Mouse (Mus musculus): ENCODE data around the gene Slc34a1. TPM values are rescaled to one million over a fixed set of nuclear protein-coding genes. Genes with fewer than 3 reads are reported as not detected.

Gene Slc34a1
- polyA plus RNA-seq, 1 experiment, result not detected

- TF ChIP-seq CTCF (IDR thresholded peaks at IDR 0.05; ENCODE audit: insufficient read depth, low read depth, low read length) (no peak), POLR2A (IDR thresholded peaks at IDR 0.05; ENCODE audit: insufficient read depth, low read depth, low read length) (no peak)
- WGBS, result 88% methylated on average over 13 of the region's 13 CpGs
- Histone ChIP-seq H3K4me1 (ENCODE audit: control insufficient read depth, insufficient read depth, low read length) (peaks cover 7% of the 10 kb centered on the region), H3K27ac (ENCODE audit: insufficient read depth, low read depth, low read length) (no peak overlapping the region), H3K4me3 (ENCODE audit: insufficient read depth, low read depth, low read length) (no peak overlapping the region)
Observed at GRCm38 (mm10) chr13:55412643-55413307, 14.8 kb downstream of the Slc34a1 start.

- 87% methylated on average over 12 of the region's 12 CpGs for WGBS
- H3K4me3 ChIP-seq (ENCODE audit: insufficient read depth, low read depth, low read length), result no peak overlapping the region
- H3K27ac ChIP-seq (ENCODE audit: insufficient read depth, low read depth, low read length), result no peak overlapping the region
- peaks cover 10% of the 10 kb centered on the region for H3K4me1 ChIP-seq (ENCODE audit: control insufficient read depth, insufficient read depth, low read length)
- no peak for TF ChIP-seq POLR2A (IDR thresholded peaks at IDR 0.05; ENCODE audit: insufficient read depth, low read depth, low read length)
- no peak for TF ChIP-seq CTCF (IDR thresholded peaks at IDR 0.05; ENCODE audit: insufficient read depth, low read depth, low read length)
Observed at GRCm38 (mm10) chr13:55413333-55413732, 15.3 kb downstream of the Slc34a1 start.

- Histone ChIP-seq H3K4me3 (ENCODE audit: insufficient read depth, low read depth, low read length) (peak within 1 kb of the TSS; percentile 39), H3K4me1 (ENCODE audit: control insufficient read depth, insufficient read depth, low read length) (peaks cover 11% of the 10 kb centered on the region), H3K27ac (ENCODE audit: insufficient read depth, low read depth, low read length) (no peak within 1 kb of the TSS)
- 15% methylated on average over 41 of the region's 41 CpGs for WGBS
- TF ChIP-seq POLR2A (IDR thresholded peaks at IDR 0.05; ENCODE audit: insufficient read depth, low read depth, low read length) (no peak), CTCF (IDR thresholded peaks at IDR 0.05; ENCODE audit: insufficient read depth, low read depth, low read length) (no peak)
Observed at GRCm38 (mm10) chr13:55414743-55415380, 16.9 kb downstream of the Slc34a1 start, which contains the start of gene Pfn3. TSS of gene Pfn3 (minus strand) at chr13:55415232.

GRCm38 (mm10) chr13:55418004-55418403 lies 20.0 kb downstream of the Slc34a1 start:
- WGBS, result 9% methylated on average over 12 of the region's 12 CpGs
- peak overlapping the region; percentile 36 for H3K4me3 ChIP-seq (ENCODE audit: insufficient read depth, low read depth, low read length)
- no peak overlapping the region for H3K27ac ChIP-seq (ENCODE audit: insufficient read depth, low read depth, low read length)
- TF ChIP-seq CTCF (IDR thresholded peaks at IDR 0.05; ENCODE audit: insufficient read depth, low read depth, low read length), result peak; percentile 76; the same call in 1 of the 2 replicates
- no peak for TF ChIP-seq POLR2A (IDR thresholded peaks at IDR 0.05; ENCODE audit: insufficient read depth, low read depth, low read length)
- peaks cover 31% of the 10 kb centered on the region for H3K4me1 ChIP-seq (ENCODE audit: control insufficient read depth, insufficient read depth, low read length)

GRCm38 (mm10) chr13:55419142-55419541 lies 21.2 kb downstream of the Slc34a1 start:
- WGBS, result 82% methylated on average over 5 of the region's 5 CpGs

GRCm38 (mm10) chr13:55420018-55420932 lies 22.3 kb downstream of the Slc34a1 start:
- Histone ChIP-seq H3K27ac (ENCODE audit: insufficient read depth, low read depth, low read length) (no peak overlapping the region), H3K4me3 (ENCODE audit: insufficient read depth, low read depth, low read length) (no peak overlapping the region), H3K4me1 (ENCODE audit: control insufficient read depth, insufficient read depth, low read length) (peaks cover 24% of the 10 kb centered on the region)
- 49% methylated on average over 51 of the region's 51 CpGs for WGBS
- TF ChIP-seq CTCF (IDR thresholded peaks at IDR 0.05; ENCODE audit: insufficient read depth, low read depth, low read length), result no peak
- no peak for TF ChIP-seq POLR2A (IDR thresholded peaks at IDR 0.05; ENCODE audit: insufficient read depth, low read depth, low read length)

More at GRCm38 (mm10) chr13:55419142-55419541, 21.2 kb downstream of the Slc34a1 start:
- H3K4me3 ChIP-seq (ENCODE audit: insufficient read depth, low read depth, low read length), result no peak overlapping the region
- TF ChIP-seq CTCF (IDR thresholded peaks at IDR 0.05; ENCODE audit: insufficient read depth, low read depth, low read length) (no peak), POLR2A (IDR thresholded peaks at IDR 0.05; ENCODE audit: insufficient read depth, low read depth, low read length) (no peak)
- H3K27ac ChIP-seq (ENCODE audit: insufficient read depth, low read depth, low read length), result no peak overlapping the region
- H3K4me1 ChIP-seq (ENCODE audit: control insufficient read depth, insufficient read depth, low read length), result peaks cover 31% of the 10 kb centered on the region

- Histone ChIP-seq H3K4me3 (ENCODE audit: insufficient read depth, low read depth, low read length) (peak overlapping the region; percentile 41), H3K27ac (ENCODE audit: insufficient read depth, low read depth, low read length) (no peak overlapping the region), H3K4me1 (ENCODE audit: control insufficient read depth, insufficient read depth, low read length) (peaks cover 24% of the 10 kb centered on the region)
- WGBS, result 13% methylated on average over 35 of the region's 35 CpGs
- TF ChIP-seq POLR2A (IDR thresholded peaks at IDR 0.05; ENCODE audit: insufficient read depth, low read depth, low read length) (no peak), CTCF (IDR thresholded peaks at IDR 0.05; ENCODE audit: insufficient read depth, low read depth, low read length) (peak; percentile 61)
Observed at GRCm38 (mm10) chr13:55420933-55421800, 23.2 kb downstream of the Slc34a1 start.

- TF ChIP-seq CTCF (IDR thresholded peaks at IDR 0.05; ENCODE audit: insufficient read depth, low read depth, low read length), result no peak
- WGBS, result 93% methylated on average over 10 of the region's 10 CpGs
Observed at GRCm38 (mm10) chr13:55426613-55427012, 28.6 kb downstream of the Slc34a1 start, which contains the start of gene F12. TSS of gene F12 (minus strand) at chr13:55426793.

More at GRCm38 (mm10) chr13:55426613-55427012, 28.6 kb downstream of the Slc34a1 start, which contains the start of gene F12:
- Histone ChIP-seq H3K27ac (ENCODE audit: insufficient read depth, low read depth, low read length) (no peak within 1 kb of the TSS), H3K4me3 (ENCODE audit: insufficient read depth, low read depth, low read length) (no peak within 1 kb of the TSS), H3K4me1 (ENCODE audit: control insufficient read depth, insufficient read depth, low read length) (peaks cover 3% of the 10 kb centered on the region)

All from olfactory bulb, adult 2 months (tissue).